ENCODE assay signal across 23 mouse cellular contexts in the genomic region with DNA sequence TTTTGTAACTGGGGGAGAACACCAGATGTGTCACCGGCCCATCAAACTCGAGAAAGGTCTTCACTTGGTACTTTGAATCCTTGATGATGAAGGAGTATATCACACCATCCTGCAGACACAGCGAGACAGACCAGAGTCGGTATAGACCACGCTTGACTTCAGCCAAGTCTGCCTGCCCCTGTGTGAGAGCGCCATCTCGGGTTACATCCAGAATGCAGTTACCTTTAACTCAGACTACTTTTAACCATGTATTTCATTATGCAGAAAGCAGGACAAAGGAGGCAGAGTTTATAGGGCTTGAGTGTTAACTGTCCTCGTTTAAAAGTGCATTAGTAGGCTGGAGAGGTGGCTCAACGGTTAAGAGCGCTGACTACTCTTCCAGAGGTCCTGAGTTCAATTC. TPM values are rescaled to one million over a fixed set of nuclear protein-coding genes. Genes with fewer than 3 reads are reported as not detected.
DNase-seq lines count a peak whose midpoint lies in the region; ATAC-seq and TF ChIP-seq lines count a peak whose summit lies in the region.
"Had no signal": no experiment of that assay in that cellular context is flagged by ENCODE, and none has a peak within 500 bp of the region (broad histone marks: within the 10 kb centered on the region; RNA-seq: fewer than 3 reads in every experiment).

No protein-coding gene starts in this region.

- no peak overlapping the region for H3K9ac ChIP-seq in hindbrain, postnatal 0 days (replicated peaks; ENCODE audit: low read length)
- no peak overlapping the region for H3K9ac ChIP-seq in hindbrain, embryonic 12.5 days
- H3K9ac ChIP-seq: hindbrain, embryonic 15.5 days had no signal

- H3K4me2 ChIP-seq in hindbrain, postnatal 0 days (ENCODE audit: low read depth, low read length), result no peak overlapping the region
- H3K4me2 ChIP-seq in hindbrain, embryonic 12.5 days (replicated peaks), result no peak overlapping the region
- H3K4me2 ChIP-seq: heart, embryonic 11.5 days; hindbrain, embryonic 15.5 days had no signal

- TF ChIP-seq CTCF in hindbrain, postnatal 0 days (IDR thresholded peaks at IDR 0.05; ENCODE audit: low read depth), result 0 out of 2 replicates have a peak, but pooled peaks have one; percentile 3

- H3K36me3 ChIP-seq in hindbrain, postnatal 0 days (ENCODE audit: insufficient read depth, low read length), result no peaks in the 10 kb centered on the region
- H3K36me3 ChIP-seq in hindbrain, embryonic 12.5 days, result no peaks in the 10 kb centered on the region
- H3K36me3 ChIP-seq: embryonic facial prominence, embryonic 10.5 days; forebrain, embryonic 10.5 days; hindbrain, embryonic 10.5 days; hindbrain, embryonic 15.5 days had no signal

- no peaks in the 10 kb centered on the region for H3K27me3 ChIP-seq in hindbrain, postnatal 0 days (ENCODE audit: insufficient read depth, low read length)
- H3K27me3 ChIP-seq in hindbrain, embryonic 12.5 days, result no peaks in the 10 kb centered on the region
- H3K27me3 ChIP-seq: hindbrain, embryonic 15.5 days had no signal

- no peak overlapping the region for H3K27ac ChIP-seq in hindbrain, postnatal 0 days
- H3K27ac ChIP-seq in hindbrain, embryonic 12.5 days, result no peak overlapping the region
- H3K27ac ChIP-seq: embryonic facial prominence, embryonic 10.5 days; forebrain, embryonic 10.5 days; heart, adult 2 months; hindbrain, embryonic 10.5 days; hindbrain, embryonic 15.5 days had no signal

- WGBS in hindbrain, postnatal 0 days, result 81% methylated on average over 10 of the region's 10 CpGs
- 81% methylated on average over 10 of the region's 10 CpGs for WGBS in hindbrain, embryonic 12.5 days

- no peak for DNase-seq in hindbrain, postnatal 0 days (ENCODE audit: low spot score)
- DNase-seq in testis, postnatal 10 days (ENCODE audit: low spot score), result peak; percentile 36
- no peak for DNase-seq in testis, postnatal 14 days (ENCODE audit: low spot score)
- DNase-seq in NIH3T3 (ENCODE audit: low read depth), result peak; percentile 14
- DNase-seq in right cerebral cortex, adult 2 months (ENCODE audit: low spot score in 2 of 2), result no peak
- DNase-seq: adrenal gland, adult 8-10 months; adrenal gland, postnatal 36 days; cerebellum, adult 2 months; cerebellum, postnatal 10 days; gastrocnemius, postnatal 36 days; heart, adult 2 months; kidney, adult 18-20 months had no signal

- H3K4me1 ChIP-seq in hindbrain, postnatal 0 days (ENCODE audit: insufficient read depth, low read length), result no peaks in the 10 kb centered on the region
- H3K4me1 ChIP-seq in hindbrain, embryonic 12.5 days, result no peaks in the 10 kb centered on the region
- H3K4me1 ChIP-seq: embryonic facial prominence, embryonic 10.5 days; hindbrain, embryonic 10.5 days; hindbrain, embryonic 15.5 days had no signal

- ATAC-seq in hindbrain, postnatal 0 days, result no peak
- no peak for ATAC-seq in hindbrain, embryonic 12.5 days (ENCODE audit: low FRiP score)
- ATAC-seq in erythroblast, adult 5-6 weeks (replicated peaks; ENCODE audit: low FRiP score, poor library complexity, severe bottlenecking), result no peak
- no peak for ATAC-seq in megakaryocyte-erythroid progenitor cell, adult 5-6 weeks (replicated peaks; ENCODE audit: low FRiP score, low TSS enrichment, poor library complexity, severe bottlenecking)
- ATAC-seq: forebrain, embryonic 14.5 days; inflammation-experienced regulatory T-cells, adult 6 months had no signal

- no peak overlapping the region for H3K4me3 ChIP-seq in hindbrain, postnatal 0 days (ENCODE audit: low read length)
- no peak overlapping the region for H3K4me3 ChIP-seq in hindbrain, embryonic 12.5 days
- H3K4me3 ChIP-seq: embryonic facial prominence, embryonic 10.5 days; erythroblast, embryonic 14.5 days; forebrain, embryonic 10.5 days; heart, adult 2 months; hindbrain, embryonic 10.5 days; hindbrain, embryonic 15.5 days had no signal

- no peaks in the 10 kb centered on the region for H3K9me3 ChIP-seq in hindbrain, postnatal 0 days (ENCODE audit: low read length)
- H3K9me3 ChIP-seq in hindbrain, embryonic 12.5 days (replicated peaks), result no peaks in the 10 kb centered on the region
- H3K9me3 ChIP-seq: embryonic facial prominence, embryonic 10.5 days; forebrain, embryonic 10.5 days; hindbrain, embryonic 10.5 days; hindbrain, embryonic 15.5 days had no signal

RNA-seq across cellular contexts. Expression of gene Gsto1, which starts 42.7 kb away (rescaled TPM):
- 86.9 and 102 TPM in 2 replicates for total RNA-seq in hindbrain, postnatal 0 days (2014; rRNA removed)
- 136 TPM in 2 replicates for polyA plus RNA-seq in hindbrain, postnatal 0 days (2015; fragmentation: Nextera tagmentation; extraction: Ambion mirVana)
- 102 and 106 TPM in 2 replicates for polyA plus RNA-seq in hindbrain, embryonic 12.5 days (2016; fragmentation: Nextera tagmentation; extraction: Ambion mirVana)
- 63.7 and 66.9 TPM in 2 replicates for total RNA-seq in erythroblast, adult 5-6 weeks (2015; ENCODE audit: low replicate concordance)
- total RNA-seq in erythroblast, adult 5-6 weeks (2017; ENCODE audit: low replicate concordance), result 18.0 and 37.7 TPM in 2 replicates
- total RNA-seq in megakaryocyte-erythroid progenitor cell, adult 5-6 weeks (2014; fragmentation: Nextera tagmentation), result 215 and 216 TPM in 2 replicates
- total RNA-seq in megakaryocyte-erythroid progenitor cell, adult 5-6 weeks (2017), result 126 and 154 TPM in 2 replicates

RNA-seq across cellular contexts. Expression of gene Gsto2, which starts 53.2 kb away (rescaled TPM):
- 0.26 and 0.29 TPM in 2 replicates for total RNA-seq in hindbrain, postnatal 0 days (2014; rRNA removed)
- 0.89 and 1.6 TPM in 2 replicates for polyA plus RNA-seq in hindbrain, postnatal 0 days (2015; fragmentation: Nextera tagmentation; extraction: Ambion mirVana)
- 0.96 and 1.3 TPM in 2 replicates for polyA plus RNA-seq in hindbrain, embryonic 12.5 days (2016; fragmentation: Nextera tagmentation; extraction: Ambion mirVana)
- not detected in 2 replicates for total RNA-seq in erythroblast, adult 5-6 weeks (2015; ENCODE audit: low replicate concordance)
- total RNA-seq in erythroblast, adult 5-6 weeks (2017; ENCODE audit: low replicate concordance), result not detected in 2 replicates
- 0.33 TPM in 1 of 2 replicates, not detected in the other for total RNA-seq in megakaryocyte-erythroid progenitor cell, adult 5-6 weeks (2014; fragmentation: Nextera tagmentation)
- not detected in 2 replicates for total RNA-seq in megakaryocyte-erythroid progenitor cell, adult 5-6 weeks (2017)
- polyA plus RNA-seq: erythroblast, embryonic 14.5 days had no signal

Comparison
In these comparisons a context has a peak if more than half of its experiments do, and no peak if none do; other contexts are left out.
1. DNase-seq: peak in testis, postnatal 10 days (single experiment) and NIH3T3 (single experiment); none in hindbrain, postnatal 0 days (single experiment), testis, postnatal 14 days (single experiment) and right cerebral cortex, adult 2 months (0 of 2).